Mouse (Mus musculus) kidney, embryonic 14.5 days (tissue): ENCODE data around the gene Acat2. TPM values are rescaled to one million over a fixed set of nuclear protein-coding genes. Genes with fewer than 3 reads are reported as not detected.
"Not testable (repeated sequence)": the region's sequence is repeated elsewhere in the genome, so short reads cannot be mapped to it uniquely, and the experiment has no call there.

ENCODE experiments used
- ATAC-seq: fragments of 200-750 bp; cut with Nextera tagmentation; 2 replicates; pipeline ENCODE4 v1.8.0; 2017; ENCODE audit warnings: moderate number of reproducible peaks, mild to moderate bottlenecking, moderate TSS enrichment, moderate library complexity; ENCODE audit not compliant: low FRiP score, low TSS enrichment
- H3K27ac ChIP-seq: fragments of 300-500 bp; sonication (generic); 2 replicates; pipeline ENCODE4 v1.5.1; 2014; ENCODE audit warnings: low read depth, mild to moderate bottlenecking, low read length, moderate library complexity, mixed read lengths
- H3K27me3 ChIP-seq: fragments of 300-500 bp; sonication (generic); 2 replicates; pipeline ENCODE4 v1.6.1; 2014; ENCODE audit warnings: mild to moderate bottlenecking, low read length; ENCODE audit not compliant: control insufficient read depth, insufficient read depth
- H3K36me3 ChIP-seq: fragments of 300-500 bp; sonication (generic); 2 replicates; pipeline ENCODE4 v1.6.1; 2014; ENCODE audit warnings: low read length, mixed read lengths; ENCODE audit not compliant: control insufficient read depth, insufficient read depth
- H3K4me1 ChIP-seq: fragments of 300-500 bp; sonication (generic); 2 replicates; pipeline ENCODE4 v1.6.1; 2014; ENCODE audit warnings: low read length, mixed read lengths; ENCODE audit not compliant: control insufficient read depth, insufficient read depth
- H3K4me2 ChIP-seq: fragments of 300-500 bp; sonication (generic); replicated peaks from 2 replicates; pipeline ENCODE4 v1.6.1; 2014; ENCODE audit warnings: low read depth, mild to moderate bottlenecking, low read length
- H3K4me3 ChIP-seq: fragments of 300-500 bp; sonication (generic); 2 replicates; pipeline ENCODE4 v1.5.1; 2014; ENCODE audit warnings: mild to moderate bottlenecking, low read length
- H3K9ac ChIP-seq: fragments of 300-500 bp; sonication (generic); 2 replicates; pipeline ENCODE4 v1.6.1; 2014; ENCODE audit warnings: low read depth, mild to moderate bottlenecking, low read length, moderate library complexity
- H3K9me3 ChIP-seq: fragments of 300-500 bp; sonication (generic); 2 replicates; pipeline ENCODE4 v1.6.1; 2016; ENCODE audit warnings: low read length; ENCODE audit not compliant: control insufficient read depth
- WGBS: fragments of 180-500 bp; shearing (Covaris S2); extraction: QIAGEN DNeasy Blood & Tissue Kit; methylation state at CpG from one replicate; pipeline ENCODE4 v1.1.7; 2014; 5-methylcytosine and 5-hydroxymethylcytosine counted together
- polyA plus RNA-seq: library from polyadenylated mRNA; unstranded; fragments of >200 nt; fragmentation: Nextera tagmentation; extraction: Ambion mirVana; gene quantifications from 2 replicates; pipeline ENCODE4 v1.2.1, GENCODE M21; 2014

The Acat2 gene
- polyA plus RNA-seq, 1 experiment from 2014 or later = 78.4 TPM

- Histone ChIP-seq H3K9ac (no peak overlapping the region), H3K9me3 (no peaks in the 10 kb centered on the region), H3K27me3 (no peaks in the 10 kb centered on the region), H3K36me3 (peaks cover 17% of the 10 kb centered on the region; the same call in 1 of the 2 replicates), H3K27ac (no peak overlapping the region; the same call in 1 of the 2 replicates), H3K4me2 (no peak overlapping the region), H3K4me3 (no peak overlapping the region), H3K4me1 (no peaks in the 10 kb centered on the region)
- ATAC-seq = no peak
- 36% methylated on average over 11 of the region's 12 CpGs for WGBS
Observed at GRCm38 (mm10) chr17:12903372-12904333, 56.9 kb downstream of the Acat2 start.

- Histone ChIP-seq H3K27ac (no peak overlapping the region), H3K27me3 (no peaks in the 10 kb centered on the region), H3K4me3 (no peak overlapping the region), H3K4me1 (no peaks in the 10 kb centered on the region), H3K9ac (no peak overlapping the region), H3K9me3 (no peaks in the 10 kb centered on the region), H3K36me3 (peaks cover 17% of the 10 kb centered on the region; the same call in 1 of the 2 replicates), H3K4me2 (no peak overlapping the region)
- 95% methylated on average over 6 of the region's 6 CpGs for WGBS
- ATAC-seq = no peak
Observed at GRCm38 (mm10) chr17:12902291-12902690, 58.3 kb downstream of the Acat2 start.

GRCm38 (mm10) chr17:12898607-12899006 is 61.9 kb downstream of the Acat2 start:
- H3K9me3 ChIP-seq, H3K4me3 ChIP-seq, H3K27me3 ChIP-seq, H3K9ac ChIP-seq, H3K4me1 ChIP-seq, H3K27ac ChIP-seq, H3K36me3 ChIP-seq, H3K4me2 ChIP-seq, ATAC-seq: not testable (repeated sequence)
- 45% methylated on average over 2 of the region's 2 CpGs for WGBS

- WGBS = 93% methylated on average over 5 of the region's 5 CpGs
- no peak overlapping the region for H3K9ac ChIP-seq
Observed at GRCm38 (mm10) chr17:12897674-12898073, 62.9 kb downstream of the Acat2 start.

More at GRCm38 (mm10) chr17:12897674-12898073, 62.9 kb downstream of the Acat2 start:
- no peak overlapping the region for H3K4me2 ChIP-seq
- no peaks in the 10 kb centered on the region for H3K4me1 ChIP-seq
- no peaks in the 10 kb centered on the region for H3K9me3 ChIP-seq
- H3K4me3 ChIP-seq = no peak overlapping the region
- no peaks in the 10 kb centered on the region for H3K27me3 ChIP-seq
- no peak overlapping the region for H3K27ac ChIP-seq
- ATAC-seq = no peak; the same call in 1 of the 2 replicates
- H3K36me3 ChIP-seq = peaks cover 3% of the 10 kb centered on the region; the same call in 1 of the 2 replicates

Other genes with a start within 250 kb of the Acat2 start
- gene Igf2r, start 191.1 kb downstream of the Acat2 start, polyA plus RNA-seq = 20.7 and 37.8 TPM in 2 replicates
- 0.26 and 0.66 TPM in 2 replicates for gene Mas1, start 92.6 kb downstream of the Acat2 start, polyA plus RNA-seq
- not detected in 2 replicates for gene Mrgprh, start 84.7 kb downstream of the Acat2 start, polyA plus RNA-seq
- 1.3 and 1.7 TPM in 2 replicates for gene Pnldc1, start 50.5 kb downstream of the Acat2 start, polyA plus RNA-seq
- gene Tcp1, start 45.0 kb downstream of the Acat2 start, polyA plus RNA-seq = 407 and 495 TPM in 2 replicates
- gene Mrpl18, start 44.4 kb downstream of the Acat2 start, polyA plus RNA-seq = 186 and 194 TPM in 2 replicates
- 0.61 and 0.76 TPM in 2 replicates for gene Acat3, start 20.1 kb downstream of the Acat2 start, polyA plus RNA-seq
- 146 and 173 TPM in 2 replicates for gene Wtap, start 33.4 kb upstream of the Acat2 start, polyA plus RNA-seq
- 139 and 144 TPM in 2 replicates for gene Sod2, start 46.1 kb upstream of the Acat2 start, polyA plus RNA-seq
- gene Gpr31b, start 91.5 kb upstream of the Acat2 start, polyA plus RNA-seq = not detected in 2 replicates
- gene Tcp10b, start 100.4 kb upstream of the Acat2 start, polyA plus RNA-seq = 0.23 TPM in 1 of 2 replicates, not detected in the other
- 0.21 TPM in 1 of 2 replicates, not detected in the other for gene Unc93a, start 171.1 kb upstream of the Acat2 start, polyA plus RNA-seq